Mouse (Mus musculus) CD4-positive helper T cell, adult 2 months (primary cell): ENCODE measurements around the gene Dld.

Experiments used
- DNase-seq: peaks from one replicate; pipeline ENCODE4 v3.0.0-alpha.2; 2012; ENCODE audit warnings: low read depth, missing footprints, low spot score

Gene Dld

GRCm38 (mm10) chr12:31294996-31295395, 56.3 kb downstream of the Dld start:
- DNase-seq = no peak

GRCm38 (mm10) chr12:31294526-31294925, 56.7 kb downstream of the Dld start:
- DNase-seq = no peak

- no peak for DNase-seq
These were observed 57.7 kb downstream of the Dld start for GRCm38 (mm10) chr12:31293361-31294142.

- DNase-seq = no peak
These were observed 60.3 kb downstream of the Dld start for GRCm38 (mm10) chr12:31290951-31291350.

- DNase-seq = no peak
These were observed 62.2 kb downstream of the Dld start for GRCm38 (mm10) chr12:31289046-31289445.

- DNase-seq = no peak
These were observed 67.6 kb downstream of the Dld start for GRCm38 (mm10) chr12:31283617-31284136.

GRCm38 (mm10) chr12:31283131-31283530, 68.1 kb downstream of the Dld start:
- DNase-seq = no peak

GRCm38 (mm10) chr12:31282241-31282640, 69.0 kb downstream of the Dld start:
- DNase-seq = no peak
